Mouse (Mus musculus): Measurements from ENCODE around the gene Dgkz. TPM values are rescaled to one million over a fixed set of nuclear protein-coding genes. Genes with fewer than 3 reads are reported as not detected.
A peak's percentile ranks its signal among the peaks of the same experiment; 100 is the strongest.

The Dgkz gene
- polyA plus RNA-seq, 1 experiment from 2014 or later: 28.6 TPM

- Histone ChIP-seq H3K9ac (replicated peaks; ENCODE audit: low read length) (no peak overlapping the region), H3K4me3 (ENCODE audit: low read depth, low read length) (no peak overlapping the region), H3K4me2 (ENCODE audit: low read depth, low read length) (no peak overlapping the region), H3K9me3 (replicated peaks; ENCODE audit: control insufficient read depth, low read length) (no peaks in the 10 kb centered on the region), H3K4me1 (ENCODE audit: control insufficient read depth, insufficient read depth, low read length) (peaks cover 17% of the 10 kb centered on the region), H3K36me3 (replicated peaks; ENCODE audit: control insufficient read depth, insufficient read depth, low read depth, low read length) (peaks cover 2% of the 10 kb centered on the region; the same call in 1 of the 2 replicates), H3K27ac (replicated peaks; ENCODE audit: low read depth, low read length) (no peak overlapping the region), H3K27me3 (ENCODE audit: control insufficient read depth, insufficient read depth, low read length) (no peaks in the 10 kb centered on the region)
- DNase-seq (ENCODE audit: low spot score) (no peak), ATAC-seq (replicated peaks; ENCODE audit: insufficient number of reproducible peaks, low FRiP score, low TSS enrichment, low read depth) (no peak)
- 84% methylated on average over 9 of the region's 9 CpGs for WGBS
Observed at GRCm38 (mm10) chr2:91934826-91935525, 40.7 kb downstream of the Dgkz start.

- Histone ChIP-seq H3K9me3 (replicated peaks; ENCODE audit: control insufficient read depth, low read length) (no peaks in the 10 kb centered on the region), H3K4me2 (ENCODE audit: low read depth, low read length) (no peak overlapping the region), H3K4me3 (ENCODE audit: low read depth, low read length) (no peak overlapping the region), H3K9ac (replicated peaks; ENCODE audit: low read length) (no peak overlapping the region; the same call in 1 of the 2 replicates), H3K36me3 (replicated peaks; ENCODE audit: control insufficient read depth, insufficient read depth, low read depth, low read length) (peaks cover 2% of the 10 kb centered on the region; the same call in 1 of the 2 replicates), H3K27me3 (ENCODE audit: control insufficient read depth, insufficient read depth, low read length) (no peaks in the 10 kb centered on the region), H3K27ac (replicated peaks; ENCODE audit: low read depth, low read length) (peak overlapping the region; percentile 98), H3K4me1 (ENCODE audit: control insufficient read depth, insufficient read depth, low read length) (peaks cover 17% of the 10 kb centered on the region)
- DNase-seq (ENCODE audit: low spot score): no peak
- ATAC-seq (replicated peaks; ENCODE audit: insufficient number of reproducible peaks, low FRiP score, low TSS enrichment, low read depth): no peak
- WGBS: 46% methylated on average over 8 of the region's 8 CpGs
Observed at GRCm38 (mm10) chr2:91934016-91934415, 41.6 kb downstream of the Dgkz start.

GRCm38 (mm10) chr2:91933471-91933870, 42.2 kb downstream of the Dgkz start:
- peak; percentile 56 for DNase-seq (ENCODE audit: low spot score)
- H3K27ac ChIP-seq (replicated peaks; ENCODE audit: low read depth, low read length): peak overlapping the region; percentile 98
- H3K9ac ChIP-seq (replicated peaks; ENCODE audit: low read length): peak overlapping the region; percentile 99
- H3K27me3 ChIP-seq (ENCODE audit: control insufficient read depth, insufficient read depth, low read length): no peaks in the 10 kb centered on the region
- H3K4me3 ChIP-seq (ENCODE audit: low read depth, low read length): no peak overlapping the region
- ATAC-seq (replicated peaks; ENCODE audit: insufficient number of reproducible peaks, low FRiP score, low TSS enrichment, low read depth): no peak
- peaks cover 17% of the 10 kb centered on the region for H3K4me1 ChIP-seq (ENCODE audit: control insufficient read depth, insufficient read depth, low read length)
- H3K4me2 ChIP-seq (ENCODE audit: low read depth, low read length): no peak overlapping the region; the same call in 1 of the 2 replicates
- H3K9me3 ChIP-seq (replicated peaks; ENCODE audit: control insufficient read depth, low read length): no peaks in the 10 kb centered on the region
- no peaks in the 10 kb centered on the region; the same call in 1 of the 2 replicates for H3K36me3 ChIP-seq (replicated peaks; ENCODE audit: control insufficient read depth, insufficient read depth, low read depth, low read length)
- 12% methylated on average over 9 of the region's 9 CpGs for WGBS

- Histone ChIP-seq H3K9ac (replicated peaks; ENCODE audit: low read length) (peak overlapping the region; percentile 99), H3K27me3 (ENCODE audit: control insufficient read depth, insufficient read depth, low read length) (no peaks in the 10 kb centered on the region), H3K4me3 (ENCODE audit: low read depth, low read length) (peak overlapping the region; percentile 87), H3K36me3 (replicated peaks; ENCODE audit: control insufficient read depth, insufficient read depth, low read depth, low read length) (no peaks in the 10 kb centered on the region; the same call in 1 of the 2 replicates), H3K4me1 (ENCODE audit: control insufficient read depth, insufficient read depth, low read length) (peaks cover 17% of the 10 kb centered on the region), H3K4me2 (ENCODE audit: low read depth, low read length) (peak overlapping the region; percentile 86), H3K9me3 (replicated peaks; ENCODE audit: control insufficient read depth, low read length) (no peaks in the 10 kb centered on the region), H3K27ac (replicated peaks; ENCODE audit: low read depth, low read length) (peak overlapping the region; percentile 98)
- ATAC-seq (replicated peaks; ENCODE audit: insufficient number of reproducible peaks, low FRiP score, low TSS enrichment, low read depth): no peak
- DNase-seq (ENCODE audit: low spot score): peak; percentile 30
- 11% methylated on average over 6 of the region's 6 CpGs for WGBS
Observed at GRCm38 (mm10) chr2:91932737-91933350, 42.8 kb downstream of the Dgkz start.

- peaks cover 17% of the 10 kb centered on the region for H3K4me1 ChIP-seq (ENCODE audit: control insufficient read depth, insufficient read depth, low read length)
- DNase-seq (ENCODE audit: low spot score) (peak; percentile 75), ATAC-seq (replicated peaks; ENCODE audit: insufficient number of reproducible peaks, low FRiP score, low TSS enrichment, low read depth) (no peak)
- H3K4me2 ChIP-seq (ENCODE audit: low read depth, low read length): peak within 1 kb of the TSS; percentile 86
- H3K9me3 ChIP-seq (replicated peaks; ENCODE audit: control insufficient read depth, low read length): no peaks in the 10 kb centered on the region
- H3K4me3 ChIP-seq (ENCODE audit: low read depth, low read length): peak within 1 kb of the TSS; percentile 87
- under 1% methylated on average over 16 of the region's 16 CpGs for WGBS
- H3K9ac ChIP-seq (replicated peaks; ENCODE audit: low read length): peak within 1 kb of the TSS; percentile 99
- no peaks in the 10 kb centered on the region; the same call in 1 of the 2 replicates for H3K36me3 ChIP-seq (replicated peaks; ENCODE audit: control insufficient read depth, insufficient read depth, low read depth, low read length)
- H3K27ac ChIP-seq (replicated peaks; ENCODE audit: low read depth, low read length): peak within 1 kb of the TSS; percentile 98
- no peaks in the 10 kb centered on the region for H3K27me3 ChIP-seq (ENCODE audit: control insufficient read depth, insufficient read depth, low read length)
Observed at GRCm38 (mm10) chr2:91932160-91932711, 43.4 kb downstream of the Dgkz start, which contains the start of gene Mdk. Mdk (minus strand) TSS chr2:91932297.

GRCm38 (mm10) chr2:91931328-91932159, 44.1 kb downstream of the Dgkz start:
- H3K4me2 ChIP-seq (ENCODE audit: low read depth, low read length): peak overlapping the region; percentile 86
- peak overlapping the region; percentile 98 for H3K27ac ChIP-seq (replicated peaks; ENCODE audit: low read depth, low read length)
- DNase-seq (ENCODE audit: low spot score): peak; percentile 93
- no peaks in the 10 kb centered on the region; the same call in 1 of the 2 replicates for H3K36me3 ChIP-seq (replicated peaks; ENCODE audit: control insufficient read depth, insufficient read depth, low read depth, low read length)
- ATAC-seq (replicated peaks; ENCODE audit: insufficient number of reproducible peaks, low FRiP score, low TSS enrichment, low read depth): peak; percentile 64
- H3K4me1 ChIP-seq (ENCODE audit: control insufficient read depth, insufficient read depth, low read length): peaks cover 17% of the 10 kb centered on the region
- no peaks in the 10 kb centered on the region for H3K27me3 ChIP-seq (ENCODE audit: control insufficient read depth, insufficient read depth, low read length)
- H3K4me3 ChIP-seq (ENCODE audit: low read depth, low read length): peak overlapping the region; percentile 87
- no peaks in the 10 kb centered on the region for H3K9me3 ChIP-seq (replicated peaks; ENCODE audit: control insufficient read depth, low read length)
- WGBS: under 1% methylated on average over 48 of the region's 50 CpGs
- peak overlapping the region; percentile 99 for H3K9ac ChIP-seq (replicated peaks; ENCODE audit: low read length)

GRCm38 (mm10) chr2:91930761-91931291, 44.8 kb downstream of the Dgkz start:
- H3K9ac ChIP-seq (replicated peaks; ENCODE audit: low read length): peak overlapping the region; percentile 99
- no peaks in the 10 kb centered on the region for H3K9me3 ChIP-seq (replicated peaks; ENCODE audit: control insufficient read depth, low read length)
- ATAC-seq (replicated peaks; ENCODE audit: insufficient number of reproducible peaks, low FRiP score, low TSS enrichment, low read depth) (no peak), DNase-seq (ENCODE audit: low spot score) (peak; percentile 58)
- no peaks in the 10 kb centered on the region for H3K27me3 ChIP-seq (ENCODE audit: control insufficient read depth, insufficient read depth, low read length)
- H3K4me3 ChIP-seq (ENCODE audit: low read depth, low read length): peak overlapping the region; percentile 87
- WGBS: under 1% methylated on average over 23 of the region's 23 CpGs
- H3K4me2 ChIP-seq (ENCODE audit: low read depth, low read length): peak overlapping the region; percentile 86
- H3K27ac ChIP-seq (replicated peaks; ENCODE audit: low read depth, low read length): peak overlapping the region; percentile 98
- peaks cover 17% of the 10 kb centered on the region for H3K4me1 ChIP-seq (ENCODE audit: control insufficient read depth, insufficient read depth, low read length)
- no peaks in the 10 kb centered on the region for H3K36me3 ChIP-seq (replicated peaks; ENCODE audit: control insufficient read depth, insufficient read depth, low read depth, low read length)
